Mouse (Mus musculus): ENCODE measurements around the gene Ric8a. TPM values are rescaled to one million over a fixed set of nuclear protein-coding genes. Genes with fewer than 3 reads are reported as not detected.

The Ric8a gene
- total RNA-seq, 2 experiments from 2014 or later = 29.7 to 41.7 TPM

Other genes with a start within 250 kb of the Ric8a start
- not detected in 2 replicates for gene Olfr61, start 228.0 kb upstream of the Ric8a start, total RNA-seq (2015)
- not detected in 2 replicates for gene Olfr61, start 228.0 kb upstream of the Ric8a start, total RNA-seq (2017)
- not detected in 2 replicates for gene Olfr53, start 210.5 kb upstream of the Ric8a start, total RNA-seq (2015)
- not detected in 2 replicates for gene Olfr53, start 210.5 kb upstream of the Ric8a start, total RNA-seq (2017)
- gene Olfr539, start 197.0 kb upstream of the Ric8a start, total RNA-seq (2015) = not detected in 2 replicates
- not detected in 2 replicates for gene Olfr539, start 197.0 kb upstream of the Ric8a start, total RNA-seq (2017)
- not detected in 2 replicates for gene Olfr45, start 175.0 kb upstream of the Ric8a start, total RNA-seq (2015)
- gene Olfr45, start 175.0 kb upstream of the Ric8a start, total RNA-seq (2017) = not detected in 2 replicates
- not detected in 2 replicates for gene Olfr541, start 159.7 kb upstream of the Ric8a start, total RNA-seq (2015)
- not detected in 2 replicates for gene Olfr541, start 159.7 kb upstream of the Ric8a start, total RNA-seq (2017)
- not detected in 2 replicates for gene Cyp2e1, start 93.2 kb upstream of the Ric8a start, total RNA-seq (2015)
- gene Cyp2e1, start 93.2 kb upstream of the Ric8a start, total RNA-seq (2017) = not detected in 2 replicates
- gene Syce1, start 69.1 kb upstream of the Ric8a start, total RNA-seq (2015) = 0.21 and 0.69 TPM in 2 replicates
- 0.15 and 0.73 TPM in 2 replicates for gene Syce1, start 69.1 kb upstream of the Ric8a start, total RNA-seq (2017)
- 0.16 TPM in 1 of 2 replicates, not detected in the other for gene Zfp941, start 34.8 kb upstream of the Ric8a start, total RNA-seq (2015)
- gene Zfp941, start 34.8 kb upstream of the Ric8a start, total RNA-seq (2017) = 0.22 and 0.33 TPM in 2 replicates
- not detected in 2 replicates for gene Urah, start 21.9 kb upstream of the Ric8a start, total RNA-seq (2015)
- gene Urah, start 21.9 kb upstream of the Ric8a start, total RNA-seq (2017) = not detected in 2 replicates
- gene Scgb1c1, start 11.4 kb upstream of the Ric8a start, total RNA-seq (2015) = not detected in 2 replicates
- not detected in 2 replicates for gene Scgb1c1, start 11.4 kb upstream of the Ric8a start, total RNA-seq (2017)
- not detected in 2 replicates for gene Odf3, start 9.2 kb upstream of the Ric8a start, total RNA-seq (2015)
- gene Odf3, start 9.2 kb upstream of the Ric8a start, total RNA-seq (2017) = not detected in 2 replicates
- not detected in 2 replicates for gene Gm45785, start 626 bp upstream of the Ric8a start, total RNA-seq (2015)
- gene Gm45785, start 626 bp upstream of the Ric8a start, total RNA-seq (2017) = not detected in 2 replicates
- gene Bet1l, start 620 bp downstream of the Ric8a start, total RNA-seq (2015) = 12.9 and 13.2 TPM in 2 replicates
- 15.5 and 37.7 TPM in 2 replicates for gene Bet1l, start 620 bp downstream of the Ric8a start, total RNA-seq (2017)
- 87.5 and 89.5 TPM in 2 replicates for gene Psmd13, start 25.0 kb downstream of the Ric8a start, total RNA-seq (2015)
- gene Psmd13, start 25.0 kb downstream of the Ric8a start, total RNA-seq (2017) = 165 and 167 TPM in 2 replicates
- gene Sirt3, start 25.4 kb downstream of the Ric8a start, total RNA-seq (2015) = 7.9 and 9.1 TPM in 2 replicates
- gene Sirt3, start 25.4 kb downstream of the Ric8a start, total RNA-seq (2017) = 6.7 and 9.5 TPM in 2 replicates
- gene Cox8b, start 43.5 kb downstream of the Ric8a start, total RNA-seq (2015) = not detected in 2 replicates
- not detected in 2 replicates for gene Cox8b, start 43.5 kb downstream of the Ric8a start, total RNA-seq (2017)
- not detected in 2 replicates for gene Nlrp6, start 63.9 kb downstream of the Ric8a start, total RNA-seq (2015)
- gene Nlrp6, start 63.9 kb downstream of the Ric8a start, total RNA-seq (2017) = not detected in 2 replicates
- gene Pgghg, start 84.4 kb downstream of the Ric8a start, total RNA-seq (2015) = 8.7 and 9.3 TPM in 2 replicates
- gene Pgghg, start 84.4 kb downstream of the Ric8a start, total RNA-seq (2017) = 7.8 and 10.2 TPM in 2 replicates
- 0.78 and 2.3 TPM in 2 replicates for gene Ifitm5, start 93.3 kb downstream of the Ric8a start, total RNA-seq (2015)
- gene Ifitm5, start 93.3 kb downstream of the Ric8a start, total RNA-seq (2017) = 1.3 TPM in 1 of 2 replicates, not detected in the other
- gene Gm45717, start 99.0 kb downstream of the Ric8a start, total RNA-seq (2015) = not detected in 2 replicates
- 0.88 TPM in 1 of 2 replicates, not detected in the other for gene Gm45717, start 99.0 kb downstream of the Ric8a start, total RNA-seq (2017)
- 773 and 813 TPM in 2 replicates for gene Ifitm2, start 99.0 kb downstream of the Ric8a start, total RNA-seq (2015)
- 401 and 447 TPM in 2 replicates for gene Ifitm2, start 99.0 kb downstream of the Ric8a start, total RNA-seq (2017)
- 110 and 111 TPM in 2 replicates for gene Ifitm1, start 110.3 kb downstream of the Ric8a start, total RNA-seq (2015)
- 48.4 and 56.3 TPM in 2 replicates for gene Ifitm1, start 110.3 kb downstream of the Ric8a start, total RNA-seq (2017)
- gene Ifitm3, start 153.8 kb downstream of the Ric8a start, total RNA-seq (2015) = 2,002 and 2,201 TPM in 2 replicates
- gene Ifitm3, start 153.8 kb downstream of the Ric8a start, total RNA-seq (2017) = 715 and 839 TPM in 2 replicates
- 1,773 and 2,031 TPM in 2 replicates for gene Ifitm6, start 161.0 kb downstream of the Ric8a start, total RNA-seq (2015)
- gene Ifitm6, start 161.0 kb downstream of the Ric8a start, total RNA-seq (2017) = 1,518 and 1,657 TPM in 2 replicates
- gene Gm17387, start 172.2 kb downstream of the Ric8a start, total RNA-seq (2015) = not detected in 2 replicates
- not detected in 2 replicates for gene Gm17387, start 172.2 kb downstream of the Ric8a start, total RNA-seq (2017)
- gene B4galnt4, start 204.1 kb downstream of the Ric8a start, total RNA-seq (2015) = 1.5 and 3.0 TPM in 2 replicates
- gene B4galnt4, start 204.1 kb downstream of the Ric8a start, total RNA-seq (2017) = 1.7 and 2.5 TPM in 2 replicates
- gene Pkp3, start 221.3 kb downstream of the Ric8a start, total RNA-seq (2015) = 6.7 and 9.7 TPM in 2 replicates
- 3.8 and 6.1 TPM in 2 replicates for gene Pkp3, start 221.3 kb downstream of the Ric8a start, total RNA-seq (2017)
- 7.5 and 9.3 TPM in 2 replicates for gene Sigirr, start 243.6 kb downstream of the Ric8a start, total RNA-seq (2015)
- 7.7 and 8.2 TPM in 2 replicates for gene Sigirr, start 243.6 kb downstream of the Ric8a start, total RNA-seq (2017)